Mouse (Mus musculus) testis, adult 2 months (tissue): ENCODE measurements around the gene Gm1604a.
"Not testable (repeated sequence)": the region's sequence is repeated elsewhere in the genome, so short reads cannot be mapped to it uniquely, and the experiment has no call there.

ENCODE experiments used
- CTCF ChIP-seq: fragments of 200-500 bp; IDR thresholded peaks from 2 replicates; pipeline ENCODE4 v1.5.1; 2012; ENCODE audit warnings: low read depth, mild to moderate bottlenecking, inconsistent platforms, low read length, moderate library complexity; ENCODE audit not compliant: control insufficient read depth, insufficient read depth, insufficient replicate concordance
- POLR2A ChIP-seq: fragments of 200-500 bp; IDR thresholded peaks from 2 replicates; pipeline ENCODE4 v1.6.1; 2012; ENCODE audit warnings: low read depth, mild to moderate bottlenecking, inconsistent platforms, low read length, moderate library complexity; ENCODE audit not compliant: control insufficient read depth

GRCm38 (mm10) chr17:7030204-7030603, 4.8 kb downstream of the Gm1604a start:
- not testable (repeated sequence) for TF ChIP-seq CTCF, POLR2A
